Mouse (Mus musculus) liver, embryonic 14.5 days (tissue): ENCODE data around the gene Mob3a. TPM values are rescaled to one million over a fixed set of nuclear protein-coding genes. Genes with fewer than 3 reads are reported as not detected.
"Not testable (repeated sequence)": the region's sequence is repeated elsewhere in the genome, so short reads cannot be mapped to it uniquely, and the experiment has no call there.

Source experiments
- ATAC-seq: fragments of 200-750 bp; cut with Nextera tagmentation; 2 replicates; pipeline ENCODE4 v1.8.0; 2017; ENCODE audit warnings: moderate number of reproducible peaks, mild to moderate bottlenecking, moderate library complexity; ENCODE audit not compliant: insufficient read depth
- DNase-seq, 3 experiments: peaks; one replicate each; pipeline ENCODE4 v3.0.0-alpha.2; 2012 to 2013; ENCODE audit warnings: low read depth in 3 of 3, low spot score in 3 of 3
- H3K27ac ChIP-seq: fragments of 300-500 bp; sonication (generic); 2 replicates; pipeline ENCODE4 v1.5.1; 2014; ENCODE audit warnings: moderate library complexity, mild to moderate bottlenecking, control low read depth, inconsistent platforms
- H3K27me3 ChIP-seq: fragments of 300-500 bp; sonication (generic); 2 replicates; pipeline ENCODE4 v1.6.1; 2014; ENCODE audit warnings: mild to moderate bottlenecking, low read length, moderate library complexity; ENCODE audit not compliant: control insufficient read depth, insufficient read depth
- H3K36me3 ChIP-seq: fragments of 300-500 bp; sonication (generic); replicated peaks from 2 replicates; pipeline ENCODE4 v1.6.1; 2014; ENCODE audit warnings: low read depth; ENCODE audit not compliant: control insufficient read depth, insufficient read depth
- H3K4me1 ChIP-seq, 2 experiments: fragments of 200-500 bp in 1 of 2; fragments of 300-500 bp in 1 of 2; sonication (generic) in 1 of 2; replicated peaks; 2 replicates each; pipeline ENCODE4 v1.6.1; 2012 to 2014; ENCODE audit warnings: antibody characterized with exemption in 1 of 2, inconsistent platforms in 1 of 2, low read length in 1 of 2; ENCODE audit not compliant: control insufficient read depth in 2 of 2, insufficient read depth in 2 of 2
- H3K4me2 ChIP-seq: fragments of 300-500 bp; sonication (generic); 2 replicates; pipeline ENCODE4 v1.6.1; 2014; ENCODE audit warnings: low read depth, mild to moderate bottlenecking, control low read depth, moderate library complexity
- H3K4me3 ChIP-seq, 2 experiments: fragments of 200-500 bp in 1 of 2; fragments of 300-500 bp in 1 of 2; sonication (generic) in 1 of 2; 2 replicates each; pipeline ENCODE4 v1.5.1; 2012 to 2014; ENCODE audit warnings: low read depth in 2 of 2, low read length in 2 of 2, mild to moderate bottlenecking in 2 of 2, control low read depth in 1 of 2, inconsistent platforms in 1 of 2, moderate library complexity in 1 of 2; ENCODE audit not compliant: insufficient read depth in 1 of 2
- H3K9ac ChIP-seq: fragments of 300-500 bp; sonication (generic); replicated peaks from 2 replicates; pipeline ENCODE4 v1.6.1; 2014; ENCODE audit warnings: mild to moderate bottlenecking, control low read depth, moderate library complexity
- H3K9me3 ChIP-seq: fragments of 300-500 bp; sonication (generic); 2 replicates; pipeline ENCODE4 v1.6.1; 2016; ENCODE audit warnings: low read length, mixed read lengths; ENCODE audit not compliant: control insufficient read depth
- CTCF ChIP-seq: IDR thresholded peaks from 2 replicates; pipeline ENCODE4 v1.5.1; 2016; ENCODE audit warnings: antibody characterized with exemption, low read depth, control low read depth
- EP300 ChIP-seq: IDR thresholded peaks from 2 replicates; pipeline ENCODE4 v1.6.1; 2016; ENCODE audit warnings: antibody characterized with exemption, low read depth
- WGBS: fragments of 180-500 bp; shearing (Covaris S2); extraction: QIAGEN DNeasy Blood & Tissue Kit; methylation state at CpG from one replicate; pipeline ENCODE4 v1.1.7; 2014; ENCODE audit not compliant: insufficient replicate concordance; 5-methylcytosine and 5-hydroxymethylcytosine counted together
- polyA plus RNA-seq, 2 experiments: library from polyadenylated mRNA; depleted of rRNA in 1 of 2; stranded (reverse) in 1 of 2; unstranded in 1 of 2; fragments of >200 nt; fragmentation: Nextera tagmentation in 1 of 2; extraction: Ambion mirVana in 1 of 2; gene quantifications; 2 replicates each; pipeline versions ENCODE4 v1.2.1 to v1.2.3; 2012 to 2014

Mob3a gene
- polyA plus RNA-seq, 2 experiments: 13.0 to 14.2 TPM

GRCm38 (mm10) chr10:80653156-80653720, 48.5 kb downstream of the Mob3a start:
- ATAC-seq (no peak), DNase-seq (no peak)
- H3K4me2 ChIP-seq: no peak overlapping the region
- no peaks in the 10 kb centered on the region for H3K9me3 ChIP-seq
- WGBS: 69% methylated on average over 6 of the region's 6 CpGs
- peaks cover 14 to 22% of the 10 kb centered on the region in 2 experiments for H3K4me1 ChIP-seq
- H3K4me3 ChIP-seq: no peak overlapping the region
- H3K27me3 ChIP-seq: no peaks in the 10 kb centered on the region
- H3K36me3 ChIP-seq: no peaks in the 10 kb centered on the region
- no peak for TF ChIP-seq CTCF
- TF ChIP-seq EP300: no peak
- H3K9ac ChIP-seq: no peak overlapping the region
- no peak overlapping the region for H3K27ac ChIP-seq

GRCm38 (mm10) chr10:80650392-80650791, 51.4 kb downstream of the Mob3a start:
- no peak for DNase-seq
- peaks cover 1 to 4% of the 10 kb centered on the region in 2 experiments; a peak in 3 of 4 replicates for H3K4me1 ChIP-seq
- TF ChIP-seq CTCF: no peak
- no peak for TF ChIP-seq EP300
- H3K4me3 ChIP-seq: no peak overlapping the region
- no peak for ATAC-seq
- no peaks in the 10 kb centered on the region for H3K36me3 ChIP-seq
- H3K4me2 ChIP-seq: no peak overlapping the region
- H3K9ac ChIP-seq: no peak overlapping the region
- H3K27me3 ChIP-seq: no peaks in the 10 kb centered on the region
- no peaks in the 10 kb centered on the region for H3K9me3 ChIP-seq
- H3K27ac ChIP-seq: no peak overlapping the region
- 83% methylated on average over 10 of the region's 10 CpGs for WGBS

GRCm38 (mm10) chr10:80649910-80650309, 51.9 kb downstream of the Mob3a start:
- DNase-seq, H3K27ac ChIP-seq, ATAC-seq, H3K9ac ChIP-seq, H3K4me1 ChIP-seq, H3K27me3 ChIP-seq, H3K9me3 ChIP-seq, H3K36me3 ChIP-seq, H3K4me2 ChIP-seq, H3K4me3 ChIP-seq: not testable (repeated sequence)
- 68% methylated on average over 6 of the region's 6 CpGs for WGBS

GRCm38 (mm10) chr10:80646936-80647335, 54.8 kb downstream of the Mob3a start:
- no peak for ATAC-seq
- H3K4me3 ChIP-seq: no peak overlapping the region
- no peaks in the 10 kb centered on the region for H3K27me3 ChIP-seq
- H3K36me3 ChIP-seq: no peaks in the 10 kb centered on the region; the same call in none of the 2 replicates
- no peaks in the 10 kb centered on the region for H3K9me3 ChIP-seq
- H3K9ac ChIP-seq: no peak overlapping the region
- H3K4me1 ChIP-seq: no peaks in the 10 kb centered on the region
- WGBS: 77% methylated on average over 10 of the region's 10 CpGs
- H3K4me2 ChIP-seq: no peak overlapping the region
- no peak for DNase-seq
- H3K27ac ChIP-seq: no peak overlapping the region
- no peak for TF ChIP-seq CTCF
- no peak for TF ChIP-seq EP300

- Histone ChIP-seq H3K9me3 (no peaks in the 10 kb centered on the region), H3K27ac (no peak overlapping the region), H3K4me3 (no peak overlapping the region), H3K4me1 (no peaks in the 10 kb centered on the region), H3K36me3 (peaks cover 31% of the 10 kb centered on the region), H3K27me3 (no peaks in the 10 kb centered on the region), H3K4me2 (no peak overlapping the region), H3K9ac (no peak overlapping the region)
- WGBS: 74% methylated on average over 6 of the region's 6 CpGs
- TF ChIP-seq CTCF (no peak), EP300 (no peak)
- DNase-seq (no peak), ATAC-seq (no peak)
Measured at GRCm38 (mm10) chr10:80635345-80635744, 66.4 kb downstream of the Mob3a start.

Other genes with a start within 250 kb of the Mob3a start
- 0.02 TPM in 2 replicates for gene Onecut3, start 207.1 kb downstream of the Mob3a start, polyA plus RNA-seq (2012; rRNA removed)
- not detected in 2 replicates for gene Onecut3, start 207.1 kb downstream of the Mob3a start, polyA plus RNA-seq (2014; fragmentation: Nextera tagmentation; extraction: Ambion mirVana)
- 0.01 and 0.02 TPM in 2 replicates for gene Atp8b3, start 162.9 kb downstream of the Mob3a start, polyA plus RNA-seq (2012; rRNA removed)
- gene Atp8b3, start 162.9 kb downstream of the Mob3a start, polyA plus RNA-seq (2014; fragmentation: Nextera tagmentation; extraction: Ambion mirVana): 0.05 TPM in 1 of 2 replicates, not detected in the other
- gene Rexo1, start 140.4 kb downstream of the Mob3a start, polyA plus RNA-seq (2012; rRNA removed): 19.1 and 24.8 TPM in 2 replicates
- gene Rexo1, start 140.4 kb downstream of the Mob3a start, polyA plus RNA-seq (2014; fragmentation: Nextera tagmentation; extraction: Ambion mirVana): 10.7 and 14.0 TPM in 2 replicates
- 12.5 and 13.8 TPM in 2 replicates for gene Klf16, start 124.7 kb downstream of the Mob3a start, polyA plus RNA-seq (2012; rRNA removed)
- gene Klf16, start 124.7 kb downstream of the Mob3a start, polyA plus RNA-seq (2014; fragmentation: Nextera tagmentation; extraction: Ambion mirVana): 10.6 and 12.3 TPM in 2 replicates
- gene Abhd17a, start 111.6 kb downstream of the Mob3a start, polyA plus RNA-seq (2012; rRNA removed): 41.2 and 51.0 TPM in 2 replicates
- gene Abhd17a, start 111.6 kb downstream of the Mob3a start, polyA plus RNA-seq (2014; fragmentation: Nextera tagmentation; extraction: Ambion mirVana): 55.0 and 63.4 TPM in 2 replicates
- 22.0 and 27.6 TPM in 2 replicates for gene Scamp4, start 99.1 kb downstream of the Mob3a start, polyA plus RNA-seq (2012; rRNA removed)
- gene Scamp4, start 99.1 kb downstream of the Mob3a start, polyA plus RNA-seq (2014; fragmentation: Nextera tagmentation; extraction: Ambion mirVana): 34.6 and 39.8 TPM in 2 replicates
- 6.3 and 6.4 TPM in 2 replicates for gene Adat3, start 99.1 kb downstream of the Mob3a start, polyA plus RNA-seq (2012; rRNA removed)
- gene Adat3, start 99.1 kb downstream of the Mob3a start, polyA plus RNA-seq (2014; fragmentation: Nextera tagmentation; extraction: Ambion mirVana): 3.8 and 4.9 TPM in 2 replicates
- gene Gm49322, start 96.0 kb downstream of the Mob3a start, polyA plus RNA-seq (2012; rRNA removed): 1.2 and 1.3 TPM in 2 replicates
- 0.19 and 0.28 TPM in 2 replicates for gene Gm49322, start 96.0 kb downstream of the Mob3a start, polyA plus RNA-seq (2014; fragmentation: Nextera tagmentation; extraction: Ambion mirVana)
- gene Csnk1g2, start 79.1 kb downstream of the Mob3a start, polyA plus RNA-seq (2012; rRNA removed): 46.9 and 51.3 TPM in 2 replicates
- 25.5 and 27.0 TPM in 2 replicates for gene Csnk1g2, start 79.1 kb downstream of the Mob3a start, polyA plus RNA-seq (2014; fragmentation: Nextera tagmentation; extraction: Ambion mirVana)
- 8.2 and 11.3 TPM in 2 replicates for gene Btbd2, start 44.9 kb downstream of the Mob3a start, polyA plus RNA-seq (2012; rRNA removed)
- 8.6 and 12.0 TPM in 2 replicates for gene Btbd2, start 44.9 kb downstream of the Mob3a start, polyA plus RNA-seq (2014; fragmentation: Nextera tagmentation; extraction: Ambion mirVana)
- gene Mknk2, start 23.9 kb downstream of the Mob3a start, polyA plus RNA-seq (2012; rRNA removed): 59.7 and 69.1 TPM in 2 replicates
- gene Mknk2, start 23.9 kb downstream of the Mob3a start, polyA plus RNA-seq (2014; fragmentation: Nextera tagmentation; extraction: Ambion mirVana): 58.7 and 74.3 TPM in 2 replicates
- 9.9 and 11.3 TPM in 2 replicates for gene Izumo4, start 207 bp upstream of the Mob3a start, polyA plus RNA-seq (2012; rRNA removed)
- 4.0 and 6.0 TPM in 2 replicates for gene Izumo4, start 207 bp upstream of the Mob3a start, polyA plus RNA-seq (2014; fragmentation: Nextera tagmentation; extraction: Ambion mirVana)
- gene Ap3d1, start 40.3 kb upstream of the Mob3a start, polyA plus RNA-seq (2012; rRNA removed): 24.5 and 26.2 TPM in 2 replicates
- 20.1 and 22.4 TPM in 2 replicates for gene Ap3d1, start 40.3 kb upstream of the Mob3a start, polyA plus RNA-seq (2014; fragmentation: Nextera tagmentation; extraction: Ambion mirVana)
- gene Dot1l, start 53.2 kb upstream of the Mob3a start, polyA plus RNA-seq (2012; rRNA removed): 11.5 and 11.6 TPM in 2 replicates
- gene Dot1l, start 53.2 kb upstream of the Mob3a start, polyA plus RNA-seq (2014; fragmentation: Nextera tagmentation; extraction: Ambion mirVana): 7.1 and 8.3 TPM in 2 replicates
- 26.1 and 35.6 TPM in 2 replicates for gene Sf3a2, start 96.2 kb upstream of the Mob3a start, polyA plus RNA-seq (2012; rRNA removed)
- gene Sf3a2, start 96.2 kb upstream of the Mob3a start, polyA plus RNA-seq (2014; fragmentation: Nextera tagmentation; extraction: Ambion mirVana): 36.1 and 40.7 TPM in 2 replicates
- 46.7 and 50.8 TPM in 2 replicates for gene Plekhj1, start 96.6 kb upstream of the Mob3a start, polyA plus RNA-seq (2012; rRNA removed)
- 77.0 and 85.0 TPM in 2 replicates for gene Plekhj1, start 96.6 kb upstream of the Mob3a start, polyA plus RNA-seq (2014; fragmentation: Nextera tagmentation; extraction: Ambion mirVana)
- 0.31 and 0.36 TPM in 2 replicates for gene Amh, start 103.3 kb upstream of the Mob3a start, polyA plus RNA-seq (2012; rRNA removed)
- gene Amh, start 103.3 kb upstream of the Mob3a start, polyA plus RNA-seq (2014; fragmentation: Nextera tagmentation; extraction: Ambion mirVana): 0.08 TPM in 1 of 2 replicates, not detected in the other
- gene Jsrp1, start 111.5 kb upstream of the Mob3a start, polyA plus RNA-seq (2012; rRNA removed): 0.15 TPM in 1 of 2 replicates, not detected in the other
- not detected in 2 replicates for gene Jsrp1, start 111.5 kb upstream of the Mob3a start, polyA plus RNA-seq (2014; fragmentation: Nextera tagmentation; extraction: Ambion mirVana)
- 673 and 795 TPM in 2 replicates for gene Oaz1, start 124.7 kb upstream of the Mob3a start, polyA plus RNA-seq (2012; rRNA removed)
- gene Oaz1, start 124.7 kb upstream of the Mob3a start, polyA plus RNA-seq (2014; fragmentation: Nextera tagmentation; extraction: Ambion mirVana): 1,285 and 1,384 TPM in 2 replicates
- gene Lingo3, start 142.1 kb upstream of the Mob3a start, polyA plus RNA-seq (2012; rRNA removed): 0.01 TPM in 1 of 2 replicates, not detected in the other
- gene Lingo3, start 142.1 kb upstream of the Mob3a start, polyA plus RNA-seq (2014; fragmentation: Nextera tagmentation; extraction: Ambion mirVana): 0.04 TPM in 1 of 2 replicates, not detected in the other
- 196 and 215 TPM in 2 replicates for gene Lsm7, start 153.2 kb upstream of the Mob3a start, polyA plus RNA-seq (2012; rRNA removed)
- 178 and 181 TPM in 2 replicates for gene Lsm7, start 153.2 kb upstream of the Mob3a start, polyA plus RNA-seq (2014; fragmentation: Nextera tagmentation; extraction: Ambion mirVana)
- gene Sppl2b, start 153.3 kb upstream of the Mob3a start, polyA plus RNA-seq (2012; rRNA removed): 76.1 and 82.4 TPM in 2 replicates
- gene Sppl2b, start 153.3 kb upstream of the Mob3a start, polyA plus RNA-seq (2014; fragmentation: Nextera tagmentation; extraction: Ambion mirVana): 34.7 and 44.5 TPM in 2 replicates
- gene Tmprss9, start 169.9 kb upstream of the Mob3a start, polyA plus RNA-seq (2012; rRNA removed): 0.05 and 0.06 TPM in 2 replicates
- not detected in 2 replicates for gene Tmprss9, start 169.9 kb upstream of the Mob3a start, polyA plus RNA-seq (2014; fragmentation: Nextera tagmentation; extraction: Ambion mirVana)
- gene Timm13, start 199.0 kb upstream of the Mob3a start, polyA plus RNA-seq (2012; rRNA removed): 114 and 145 TPM in 2 replicates
- gene Timm13, start 199.0 kb upstream of the Mob3a start, polyA plus RNA-seq (2014; fragmentation: Nextera tagmentation; extraction: Ambion mirVana): 201 and 208 TPM in 2 replicates
- 9.5 and 11.3 TPM in 2 replicates for gene Lmnb2, start 216.3 kb upstream of the Mob3a start, polyA plus RNA-seq (2012; rRNA removed)
- 2.8 and 3.2 TPM in 2 replicates for gene Lmnb2, start 216.3 kb upstream of the Mob3a start, polyA plus RNA-seq (2014; fragmentation: Nextera tagmentation; extraction: Ambion mirVana)
- gene Gadd45b, start 228.1 kb upstream of the Mob3a start, polyA plus RNA-seq (2012; rRNA removed): 1.3 and 1.9 TPM in 2 replicates
- 2.0 and 2.7 TPM in 2 replicates for gene Gadd45b, start 228.1 kb upstream of the Mob3a start, polyA plus RNA-seq (2014; fragmentation: Nextera tagmentation; extraction: Ambion mirVana)